Mouse (Mus musculus) lung, embryonic 14.5 days (tissue): ENCODE data around the gene Fth1. TPM values are rescaled to one million over a fixed set of nuclear protein-coding genes. Genes with fewer than 3 reads are reported as not detected.
"Not testable (repeated sequence)": the region's sequence is repeated elsewhere in the genome, so short reads cannot be mapped to it uniquely, and the experiment has no call there.

Experiments used
- ATAC-seq: fragments of 200-750 bp; cut with Nextera tagmentation; 2 replicates; pipeline ENCODE4 v1.8.0; 2017; ENCODE audit warnings: mild to moderate bottlenecking, moderate TSS enrichment, moderate library complexity; ENCODE audit not compliant: insufficient read depth
- DNase-seq: peaks from one replicate; pipeline ENCODE4 v3.0.0-alpha.2; 2015
- H3K27ac ChIP-seq: fragments of 300-500 bp; sonication (generic); 2 replicates; pipeline ENCODE4 v1.5.1; 2014; ENCODE audit warnings: low read depth, mild to moderate bottlenecking, moderate library complexity
- H3K27me3 ChIP-seq: fragments of 300-500 bp; sonication (generic); 2 replicates; pipeline ENCODE4 v1.6.1; 2014; ENCODE audit warnings: low read length, control low read depth; ENCODE audit not compliant: insufficient read depth
- H3K36me3 ChIP-seq: fragments of 300-500 bp; sonication (generic); 2 replicates; pipeline ENCODE4 v1.6.1; 2014; ENCODE audit warnings: control low read depth; ENCODE audit not compliant: insufficient read depth
- H3K4me1 ChIP-seq: fragments of 300-500 bp; sonication (generic); 2 replicates; pipeline ENCODE4 v1.6.1; 2014; ENCODE audit warnings: antibody characterized with exemption, control low read depth; ENCODE audit not compliant: insufficient read depth
- H3K4me2 ChIP-seq: fragments of 300-500 bp; sonication (generic); 2 replicates; pipeline ENCODE4 v1.6.1; 2014; ENCODE audit warnings: mild to moderate bottlenecking
- H3K4me3 ChIP-seq: fragments of 300-500 bp; sonication (generic); 2 replicates; pipeline ENCODE4 v1.5.1; 2014; ENCODE audit warnings: low read depth, low read length
- H3K9ac ChIP-seq: fragments of 300-500 bp; sonication (generic); 2 replicates; pipeline ENCODE4 v1.6.1; 2014
- H3K9me3 ChIP-seq: fragments of 300-500 bp; sonication (generic); 2 replicates; pipeline ENCODE4 v1.6.1; 2016; ENCODE audit warnings: low read depth, low read length, control low read depth
- CTCF ChIP-seq: IDR thresholded peaks from 2 replicates; pipeline ENCODE4 v1.5.1; 2016; ENCODE audit warnings: antibody characterized with exemption, low read depth
- WGBS: fragments of 180-500 bp; shearing (Covaris S2); extraction: QIAGEN DNeasy Blood & Tissue Kit; methylation state at CpG from one replicate; pipeline ENCODE4 v1.1.7; 2014; 5-methylcytosine and 5-hydroxymethylcytosine counted together
- polyA plus RNA-seq: library from polyadenylated mRNA; unstranded; fragments of >200 nt; fragmentation: Nextera tagmentation; extraction: Ambion mirVana; gene quantifications from 2 replicates; pipeline ENCODE4 v1.2.1, GENCODE M21; 2014

Gene Fth1
- polyA plus RNA-seq, 1 experiment from 2014 or later = 1,692 TPM

DNA sequence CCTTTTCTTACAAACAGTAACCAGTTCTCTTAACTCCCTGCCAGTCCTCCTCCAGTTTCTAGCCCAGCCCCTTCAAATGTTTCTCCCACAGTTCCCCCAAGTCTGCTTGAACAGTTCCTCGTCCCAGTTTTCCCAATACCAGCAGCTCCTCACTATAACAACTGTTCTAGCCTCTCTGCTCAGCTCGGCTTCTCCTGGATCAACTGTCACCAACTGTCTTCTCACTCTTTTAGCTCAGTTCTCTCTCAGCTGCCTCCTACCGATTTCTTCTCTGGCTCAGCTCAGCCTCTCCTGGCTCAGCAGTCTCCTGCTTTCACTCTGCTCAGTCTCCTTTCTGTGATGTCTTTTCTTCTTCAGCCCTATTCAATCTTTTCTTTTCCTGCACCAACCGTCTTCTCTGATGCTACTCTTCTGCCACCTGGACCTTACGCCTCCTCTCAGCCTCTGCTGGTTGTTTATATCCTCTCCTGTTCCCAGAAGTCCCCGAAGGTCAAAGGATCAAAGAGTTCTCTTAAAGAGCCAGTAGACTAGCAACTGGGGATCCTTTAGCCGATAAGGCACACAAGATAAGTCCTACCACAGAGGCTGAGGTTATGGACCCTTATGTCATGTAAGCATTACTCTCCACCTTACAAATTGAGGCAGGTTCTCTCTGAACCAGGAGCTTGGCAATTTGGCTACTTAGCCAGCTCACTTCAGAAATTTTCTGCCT, 16.0 kb upstream of the Fth1 start:
- Histone ChIP-seq H3K4me2 (no peak overlapping the region), H3K9me3 (no peaks in the 10 kb centered on the region), H3K27ac (no peak overlapping the region), H3K36me3 (no peaks in the 10 kb centered on the region), H3K27me3 (no peaks in the 10 kb centered on the region), H3K4me3 (no peak overlapping the region), H3K9ac (no peak overlapping the region), H3K4me1 (no peaks in the 10 kb centered on the region)
- DNase-seq (no peak), ATAC-seq (no peak)
- no peak for TF ChIP-seq CTCF
- WGBS = 10% methylated on average over 7 of the region's 7 CpGs

DNA sequence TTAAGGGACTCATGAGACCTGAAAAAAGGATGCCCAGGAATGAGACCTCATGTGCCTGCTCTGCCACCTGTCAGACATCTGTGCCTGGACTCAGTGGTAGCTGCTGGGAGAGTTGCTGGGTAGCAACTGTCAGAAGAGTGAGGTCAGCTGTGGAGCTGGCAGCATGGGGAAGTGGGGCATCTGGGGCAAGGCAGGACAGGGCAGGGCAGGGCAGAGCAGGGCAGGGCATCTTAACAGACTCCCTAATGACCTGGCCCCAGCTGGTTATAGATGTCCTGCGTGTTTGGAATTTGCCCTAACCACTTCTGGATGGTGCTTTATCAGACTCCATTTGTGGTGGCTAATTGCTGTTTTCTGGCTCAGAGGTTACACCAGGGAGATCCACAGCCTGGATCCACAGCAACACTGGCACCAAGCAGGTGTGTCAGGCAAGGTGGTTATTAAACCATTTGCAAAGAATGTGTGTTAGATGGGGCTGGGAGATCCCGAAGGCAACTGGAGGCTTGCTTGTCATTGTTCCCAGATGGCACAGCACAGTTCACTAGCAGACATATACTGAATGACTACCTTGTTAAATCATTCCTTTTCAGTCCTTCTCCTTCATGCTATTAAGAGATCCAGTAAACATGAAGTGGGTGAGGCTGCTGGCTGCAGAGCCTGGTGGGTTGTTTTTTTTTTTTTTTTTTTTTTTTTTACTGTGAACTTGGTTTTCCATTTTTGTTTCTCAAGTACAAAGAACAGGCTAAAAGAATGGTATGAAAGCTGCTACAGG, 14.1 kb upstream of the Fth1 start:
- WGBS = 33% methylated on average over 2 of the region's 2 CpGs
- no peaks in the 10 kb centered on the region for H3K4me1 ChIP-seq
- no peak for ATAC-seq
- no peaks in the 10 kb centered on the region for H3K27me3 ChIP-seq
- no peaks in the 10 kb centered on the region for H3K9me3 ChIP-seq
- H3K27ac ChIP-seq = no peak overlapping the region
- H3K9ac ChIP-seq = no peak overlapping the region
- H3K36me3 ChIP-seq = no peaks in the 10 kb centered on the region
- H3K4me3 ChIP-seq = no peak overlapping the region
- no peak for DNase-seq
- H3K4me2 ChIP-seq = no peak overlapping the region
- no peak for TF ChIP-seq CTCF

DNA sequence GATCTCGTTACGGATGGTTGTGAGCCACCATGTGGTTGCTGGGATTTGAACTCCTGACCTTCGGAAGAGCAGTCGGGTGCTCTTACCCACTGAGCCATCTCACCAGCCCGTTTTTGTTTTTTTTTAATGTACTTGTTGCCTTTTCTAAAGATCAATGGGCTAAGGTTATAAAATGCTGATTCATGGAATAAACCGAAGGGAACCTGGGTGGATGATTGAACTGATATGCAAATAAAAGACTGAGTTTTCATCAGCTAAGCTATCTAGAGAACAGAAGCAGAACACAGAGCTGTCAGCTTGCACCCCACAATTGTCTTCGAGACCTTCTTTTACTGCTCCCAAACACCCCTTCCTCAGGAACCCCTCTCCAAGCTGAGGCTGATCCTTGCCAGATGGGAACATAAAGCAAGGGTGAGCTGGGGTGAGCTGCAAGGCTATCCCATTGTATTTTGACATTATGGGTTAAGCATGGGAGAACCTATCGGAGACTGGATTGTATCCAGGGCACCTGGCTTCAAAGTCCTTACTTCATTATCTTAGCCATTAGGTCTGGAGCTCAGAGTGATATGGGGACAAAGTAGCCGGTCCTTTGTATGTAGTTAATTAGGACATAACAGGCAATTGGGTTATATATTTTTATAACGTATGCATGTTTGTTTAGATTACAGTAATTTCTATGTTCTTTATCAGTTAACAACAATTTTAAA, 12.2 kb upstream of the Fth1 start:
- ATAC-seq (no peak), DNase-seq (no peak)
- H3K27ac ChIP-seq = no peak overlapping the region
- WGBS = 80% methylated on average over 9 of the region's 10 CpGs
- H3K4me2 ChIP-seq = no peak overlapping the region
- no peak overlapping the region for H3K4me3 ChIP-seq
- no peaks in the 10 kb centered on the region for H3K27me3 ChIP-seq
- no peaks in the 10 kb centered on the region for H3K9me3 ChIP-seq
- no peak overlapping the region for H3K9ac ChIP-seq
- no peak for TF ChIP-seq CTCF
- no peaks in the 10 kb centered on the region for H3K36me3 ChIP-seq
- H3K4me1 ChIP-seq = no peaks in the 10 kb centered on the region

DNA sequence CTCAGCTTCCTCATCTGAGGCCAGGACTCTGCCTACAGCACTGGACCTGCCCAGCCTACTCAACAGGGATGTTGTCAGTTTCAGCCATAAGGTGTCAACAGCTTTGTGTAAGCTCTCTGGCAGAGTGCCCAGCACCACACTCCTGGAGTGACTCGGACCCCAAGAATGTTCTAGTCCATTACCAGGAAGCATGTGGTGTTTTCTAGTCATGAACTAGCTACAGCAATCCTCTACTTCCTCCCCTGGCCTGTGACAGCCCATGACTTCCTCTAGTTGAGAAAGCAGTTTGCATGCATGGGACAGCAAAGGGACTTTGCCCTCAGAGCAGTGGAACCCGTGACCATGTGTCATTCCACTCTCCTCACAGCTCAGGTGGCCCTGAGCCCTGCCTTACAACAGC, 5.5 kb upstream of the Fth1 start:
- not testable (repeated sequence) for H3K36me3 ChIP-seq, DNase-seq, H3K4me2 ChIP-seq, H3K27ac ChIP-seq, H3K9ac ChIP-seq, H3K4me3 ChIP-seq, H3K9me3 ChIP-seq, H3K27me3 ChIP-seq
- peaks cover 14% of the 10 kb centered on the region for H3K4me1 ChIP-seq
- WGBS = 31% methylated on average over 2 of the region's 2 CpGs
- ATAC-seq = peak; percentile 13; the same call in 1 of the 2 replicates

DNA sequence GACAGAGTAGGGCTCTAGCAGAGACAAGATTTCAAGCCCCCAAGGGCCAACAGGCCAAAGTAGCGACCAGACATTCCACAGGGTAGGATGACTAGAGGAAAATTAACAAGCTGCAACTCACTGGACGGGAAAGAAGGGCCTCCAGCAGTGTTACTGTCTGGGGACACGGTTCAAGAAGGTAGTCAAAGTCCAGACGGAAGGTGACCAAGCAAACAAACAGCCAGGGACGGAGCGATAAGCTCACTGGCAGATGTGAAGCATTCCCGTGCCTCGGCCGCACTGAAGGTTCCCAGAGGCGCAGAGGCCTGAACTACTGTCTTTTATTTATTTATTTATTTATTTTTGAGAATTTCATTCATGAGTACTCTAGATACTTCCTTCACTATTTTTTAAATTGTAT, 3.3 kb upstream of the Fth1 start:
- Histone ChIP-seq H3K36me3 (no peaks in the 10 kb centered on the region), H3K4me1 (peaks cover 20% of the 10 kb centered on the region), H3K9me3 (no peaks in the 10 kb centered on the region), H3K4me3 (no peak overlapping the region), H3K4me2 (no peak overlapping the region), H3K9ac (no peak overlapping the region), H3K27me3 (no peaks in the 10 kb centered on the region), H3K27ac (no peak overlapping the region)
- no peak for TF ChIP-seq CTCF
- DNase-seq (no peak), ATAC-seq (no peak)
- 69% methylated on average over 10 of the region's 10 CpGs for WGBS

DNA sequence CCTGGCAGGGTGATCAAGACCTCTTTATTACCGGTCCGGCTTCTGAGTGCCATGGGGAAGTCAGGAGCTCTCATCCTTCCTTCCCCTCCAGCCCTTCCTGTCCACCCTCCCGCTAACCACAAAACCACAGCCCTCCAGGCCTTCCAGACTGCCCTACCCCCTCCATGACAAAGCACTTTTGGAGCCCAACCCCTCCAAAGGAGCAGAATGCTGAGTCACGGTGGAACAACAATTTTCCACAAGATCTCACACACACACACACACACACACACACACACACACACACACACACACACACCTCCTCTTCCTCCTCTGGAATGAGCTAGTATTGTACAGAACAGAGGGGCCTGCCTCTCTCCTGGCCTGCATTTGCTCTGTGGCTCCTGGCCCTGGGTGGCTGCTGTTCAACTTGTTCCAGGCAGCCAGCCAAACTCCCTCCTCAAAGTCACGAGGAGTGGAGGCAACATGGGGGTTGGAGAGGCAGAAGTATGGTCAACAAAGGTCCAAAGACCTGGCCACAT, 1.9 kb upstream of the Fth1 start:
- Histone ChIP-seq H3K27ac (peak overlapping the region; percentile 63), H3K9me3 (no peaks in the 10 kb centered on the region), H3K4me1 (peaks cover 20% of the 10 kb centered on the region), H3K4me2 (no peak overlapping the region), H3K27me3 (no peaks in the 10 kb centered on the region), H3K9ac (no peak overlapping the region; the same call in 1 of the 2 replicates), H3K36me3 (no peaks in the 10 kb centered on the region), H3K4me3 (no peak overlapping the region)
- ATAC-seq = no peak
- peak; percentile 76 for DNase-seq
- no peak for TF ChIP-seq CTCF
- 51% methylated on average over 5 of the region's 5 CpGs for WGBS

DNA sequence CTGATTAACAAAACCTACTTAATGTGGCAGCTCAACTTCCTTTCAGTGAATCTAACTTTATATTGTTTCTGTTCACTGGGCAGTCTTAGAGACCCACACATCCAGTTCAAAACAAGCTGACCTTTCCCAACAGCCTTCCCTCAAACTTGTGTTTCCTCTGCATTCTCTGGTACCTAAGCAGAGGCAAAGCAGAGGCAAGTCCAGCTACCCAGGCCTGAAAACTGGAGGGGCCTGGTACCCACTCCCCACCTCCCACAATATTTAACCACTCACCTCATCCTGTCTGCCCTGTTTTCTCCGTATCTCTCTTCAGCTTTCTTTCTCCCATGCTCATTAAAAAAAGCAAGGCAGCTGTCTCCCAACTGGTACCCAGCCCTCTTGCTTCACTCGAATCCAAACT, 1.2 kb upstream of the Fth1 start:
- H3K4me1 ChIP-seq = peaks cover 20% of the 10 kb centered on the region
- peaks cover 3% of the 10 kb centered on the region for H3K36me3 ChIP-seq
- no peak for TF ChIP-seq CTCF
- no peak overlapping the region for H3K4me2 ChIP-seq
- H3K9ac ChIP-seq = no peak overlapping the region
- ATAC-seq (no peak), DNase-seq (no peak)
- H3K9me3 ChIP-seq = no peaks in the 10 kb centered on the region
- H3K27ac ChIP-seq = peak overlapping the region; percentile 63
- H3K27me3 ChIP-seq = no peaks in the 10 kb centered on the region
- 70% methylated on average over 2 of the region's 2 CpGs for WGBS
- H3K4me3 ChIP-seq = no peak overlapping the region
